Mouse (Mus musculus) neural tube, postnatal 0 days (tissue): ENCODE measurements around the gene Stk17b. TPM values are rescaled to one million over a fixed set of nuclear protein-coding genes. Genes with fewer than 3 reads are reported as not detected.

ENCODE experiments used
- polyA plus RNA-seq: library from polyadenylated mRNA; unstranded; fragments of >200 nt; fragmentation: Nextera tagmentation; extraction: Ambion mirVana; gene quantifications from 2 replicates; pipeline ENCODE4 v1.2.1, GENCODE M21; 2015

Stk17b gene
- polyA plus RNA-seq = 5.4 TPM in 2 replicates

GRCm38 (mm10) chr1:53784721-53785418 lies at the start of gene Stk17b:
Gene Stk17b, minus strand, starts transcription at chr1:53785224.

GRCm38 (mm10) chr1:53706431-53707361 lies 78.3 kb downstream of the Stk17b start, which contains the start of gene Dnah7a:
Gene Dnah7a, minus strand, starts transcription at chr1:53706784.

Other genes starting within 250 kb of the Stk17b start
- gene Dnah7a, start 78.4 kb downstream of the Stk17b start, polyA plus RNA-seq = 12.7 and 13.1 TPM in 2 replicates